Mouse (Mus musculus): Measurements from ENCODE around the gene Sh2d3c. TPM values are rescaled to one million over a fixed set of nuclear protein-coding genes. Genes with fewer than 3 reads are reported as not detected.
A peak's percentile ranks its signal among the peaks of the same experiment; 100 is the strongest.

Gene Sh2d3c
- total RNA-seq, 2 experiments from 2014 or later, result 33.0 to 37.3 TPM

DNA sequence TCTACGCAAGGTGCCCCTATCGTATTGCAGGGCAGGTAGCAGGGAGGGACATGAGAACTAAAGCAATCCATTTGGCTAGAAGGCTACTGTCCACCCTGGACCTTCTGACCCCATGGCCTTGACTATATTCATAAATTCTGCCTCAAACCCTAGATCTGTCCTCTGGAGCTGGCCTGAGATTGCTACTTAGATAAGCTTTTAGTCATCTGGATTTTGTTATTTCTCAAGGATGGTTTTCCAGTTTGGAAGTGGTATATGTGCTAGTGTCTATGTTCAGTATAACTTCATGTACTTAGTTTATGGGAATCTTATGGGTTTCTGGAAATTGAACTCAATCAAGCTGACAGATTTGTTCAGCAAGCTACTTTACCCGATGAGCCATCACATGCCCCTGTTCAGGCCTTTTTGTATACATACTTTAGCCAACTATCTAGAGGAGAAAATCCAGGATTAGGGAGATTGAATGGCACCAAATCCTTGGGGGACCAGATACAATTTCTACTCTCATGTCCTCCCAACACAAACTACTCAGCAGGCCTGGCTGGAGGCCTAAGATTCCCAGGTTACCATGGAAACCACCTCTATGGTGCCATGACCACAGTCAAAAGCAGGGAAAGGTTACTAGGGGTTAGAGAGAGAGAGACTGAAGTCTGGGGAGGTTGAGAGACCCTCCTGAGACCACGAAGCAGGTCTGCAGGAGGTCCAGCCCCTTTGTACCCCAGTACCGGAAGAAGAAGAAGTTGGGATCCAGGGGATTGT lies 48.7 kb downstream of the Sh2d3c start:
- no peak for DNase-seq (ENCODE audit: extremely low spot score in 1 of 2, low spot score in 2 of 2)
- intact Hi-C loops (cut with DNase I), result no loop called here

DNA sequence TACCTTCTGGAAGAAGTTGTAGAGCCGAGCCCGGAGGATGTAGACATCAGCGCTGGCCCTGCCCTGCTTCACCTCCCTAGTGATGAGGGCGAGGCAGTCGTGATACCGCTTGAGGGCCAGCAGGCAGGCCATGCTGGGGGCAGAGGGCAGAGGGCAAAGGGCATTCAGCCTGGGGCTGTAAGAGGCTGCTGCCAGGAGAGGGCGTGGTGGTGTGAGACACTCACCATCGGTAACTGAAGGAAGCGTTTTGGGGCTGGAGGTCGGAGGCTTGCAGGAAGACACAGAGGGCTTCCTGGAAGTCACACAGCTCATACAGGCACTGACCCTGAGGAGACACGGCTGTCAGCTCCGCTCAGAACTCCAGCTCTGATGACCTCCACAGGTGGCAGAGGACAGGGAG lies 51.0 kb downstream of the Sh2d3c start:
- no peak for DNase-seq (ENCODE audit: extremely low spot score in 1 of 2, low spot score in 2 of 2)
- intact Hi-C loops (cut with DNase I), result no loop called here

DNA sequence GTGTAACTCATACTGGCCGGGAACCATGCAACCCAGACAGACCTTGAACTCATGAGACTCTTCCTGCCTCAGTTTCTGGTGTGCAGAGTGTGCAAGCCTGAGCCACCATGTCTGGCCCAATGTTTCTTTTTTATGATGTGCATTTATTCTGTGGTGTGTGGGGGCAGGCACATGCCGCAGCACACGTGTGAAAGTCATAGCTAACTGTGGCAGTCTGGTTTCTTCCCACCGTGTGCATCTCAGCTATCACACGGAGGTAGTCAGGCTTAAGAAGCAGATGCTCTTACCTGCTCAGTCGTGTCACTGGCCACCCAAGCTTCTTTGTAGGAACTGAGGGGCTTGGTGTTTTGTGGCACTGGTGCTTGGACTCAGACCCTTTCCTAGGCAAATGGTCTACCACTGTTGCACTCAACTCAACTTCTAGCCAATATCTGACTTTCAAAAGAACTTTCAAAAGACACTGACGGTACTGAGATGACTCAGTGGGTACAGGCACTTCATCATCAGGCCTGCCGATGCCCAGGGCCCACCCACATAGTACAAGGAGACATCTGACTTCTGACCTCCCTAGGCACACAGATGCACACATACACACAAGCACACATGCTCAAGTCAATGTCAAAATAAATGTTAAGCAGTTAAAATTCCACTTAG lies 51.9 kb downstream of the Sh2d3c start:
- intact Hi-C loops (cut with DNase I), result no loop called here
- DNase-seq (ENCODE audit: extremely low spot score in 1 of 2, low spot score in 2 of 2), result no peak

DNA sequence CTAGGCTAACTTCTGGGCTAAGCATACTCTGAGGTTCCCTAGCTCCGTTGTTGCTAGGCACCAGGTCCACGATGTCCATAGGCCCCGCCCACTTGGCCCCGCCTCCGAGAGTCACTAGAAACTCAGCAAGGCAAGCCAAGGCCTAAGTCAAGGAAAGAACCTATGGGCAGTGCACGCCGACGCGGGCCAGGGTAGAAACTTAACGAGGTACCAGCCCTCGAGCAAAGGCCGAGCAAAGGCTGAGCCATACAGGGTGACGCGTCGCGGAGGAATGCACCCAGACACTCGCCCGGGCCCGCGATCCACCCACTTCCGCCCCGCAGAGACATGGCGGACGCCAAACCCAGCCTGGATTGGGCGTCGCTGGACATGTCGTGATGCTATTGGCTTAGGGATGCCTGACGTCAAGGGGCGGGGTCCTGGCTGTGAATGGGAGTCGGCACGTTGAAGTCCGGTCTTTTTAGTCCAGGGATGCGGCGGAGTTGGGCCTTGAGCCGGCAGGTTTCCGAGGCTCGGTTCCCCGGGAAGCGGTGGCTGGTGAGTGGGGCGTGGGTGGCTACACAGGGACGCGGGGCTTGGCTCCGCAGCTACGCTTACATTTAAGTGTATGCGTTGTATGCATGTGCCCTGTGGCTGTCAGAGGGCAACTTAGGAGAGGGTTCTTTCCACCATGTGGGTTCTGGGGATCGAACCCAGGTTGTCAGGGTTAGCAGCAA lies 54.7 kb downstream of the Sh2d3c start, which contains the start of the genes Ttc16 and Ptrh1:
Ttc16 (minus strand) TSS at position 275 of the 716 bp plus-strand sequence.
Ptrh1 (plus strand) TSS at position 428 of the 716 bp plus-strand sequence.
- DNase-seq (ENCODE audit: extremely low spot score in 1 of 2, low spot score in 2 of 2), result peak; percentile 96 to 99
- intact Hi-C loops (cut with DNase I), result no loop called here

DNA sequence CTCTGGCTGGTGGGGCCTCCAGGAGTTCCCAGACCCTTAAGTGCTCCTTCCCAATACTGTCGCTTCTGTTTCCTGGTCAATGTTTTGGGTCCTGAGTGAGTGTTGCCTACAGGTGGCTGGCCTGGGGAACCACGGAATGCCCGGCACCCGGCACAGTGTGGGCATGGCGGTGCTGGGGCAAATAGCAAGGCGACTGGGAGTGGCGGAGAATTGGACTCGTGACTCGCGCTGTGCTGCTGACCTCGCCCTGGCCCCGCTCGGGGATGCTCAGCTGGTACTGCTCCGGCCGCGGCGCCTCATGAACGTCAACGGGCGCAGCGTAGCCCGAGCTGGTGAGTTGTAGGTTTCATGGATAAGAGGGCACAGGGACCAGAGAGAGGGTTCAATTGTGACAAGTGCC lies 55.3 kb downstream of the Sh2d3c start:
- intact Hi-C loops (cut with DNase I), result no loop called here
- no peak for DNase-seq (ENCODE audit: extremely low spot score in 1 of 2, low spot score in 2 of 2)

DNA sequence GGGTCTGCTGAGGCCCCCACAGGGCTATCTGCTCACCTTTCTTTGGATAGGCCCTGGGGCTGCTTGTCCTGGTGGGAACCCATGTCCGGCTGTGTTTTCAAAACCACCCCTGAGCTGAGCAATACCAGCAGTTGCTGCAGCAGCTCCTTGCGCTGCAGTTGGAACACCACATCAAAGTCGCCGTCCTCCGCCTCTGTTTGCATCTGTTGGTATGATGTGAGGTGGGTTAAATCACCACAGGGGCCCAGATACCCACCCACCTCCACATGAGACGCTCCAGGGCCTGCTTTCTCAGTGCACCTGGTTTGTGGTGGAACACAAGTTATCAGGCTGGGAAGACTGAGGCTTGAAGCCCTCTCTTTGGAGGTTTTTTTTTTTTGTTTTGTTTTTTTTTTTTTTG lies 57.2 kb downstream of the Sh2d3c start:
- DNase-seq (ENCODE audit: extremely low spot score in 1 of 2, low spot score in 2 of 2), result no peak
- intact Hi-C loops (cut with DNase I), result loop anchor here (2.0 kb wide), 1 partner anchor 77 kb away; no protein-coding TSS in a partner anchor

DNA sequence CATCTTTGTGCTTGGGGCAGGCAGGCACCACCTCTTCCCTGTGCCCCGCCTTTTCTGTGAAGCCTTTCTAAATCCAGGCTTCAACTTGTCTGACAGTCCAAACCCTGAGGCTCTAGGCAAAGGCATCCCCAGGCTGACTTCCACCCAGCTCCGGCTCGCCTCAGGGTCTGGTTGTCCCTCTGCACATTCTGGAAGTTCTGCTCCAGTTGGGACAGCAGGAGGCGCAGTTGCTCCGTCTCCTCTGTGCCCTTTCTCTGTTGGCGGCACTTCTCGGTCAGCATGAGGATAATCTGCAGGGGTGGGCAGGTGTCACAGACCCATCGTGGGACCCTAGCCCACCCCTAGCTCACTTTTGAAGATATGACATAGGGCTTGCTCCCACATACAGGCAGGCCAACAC lies 58.3 kb downstream of the Sh2d3c start:
- intact Hi-C loops (cut with DNase I), result loop anchor here (2.0 kb wide), 1 partner anchor 76 kb away; no protein-coding TSS in a partner anchor
- peak in 1 of 2 experiments; percentile 79 for DNase-seq (ENCODE audit: extremely low spot score in 1 of 2, low spot score in 2 of 2)

DNA sequence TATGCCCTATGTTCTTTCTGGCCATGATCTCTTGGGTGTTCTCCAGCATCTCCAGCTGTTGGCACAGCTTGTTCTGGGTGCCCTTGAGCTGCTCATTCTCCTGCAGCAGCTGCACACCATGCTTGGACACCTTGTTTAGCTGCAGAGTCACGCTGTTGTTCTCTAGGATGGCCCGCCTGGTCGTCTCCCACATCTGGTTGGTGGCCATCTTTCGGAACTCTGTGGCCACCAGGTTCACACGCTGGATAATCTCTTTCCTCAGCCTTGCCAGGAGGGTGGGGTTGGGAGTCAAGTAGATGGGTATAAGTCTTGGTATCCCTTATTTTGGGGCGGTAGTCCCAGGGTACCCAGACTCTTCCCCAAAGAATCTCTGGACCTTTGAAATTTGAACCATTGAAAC lies 58.9 kb downstream of the Sh2d3c start:
- DNase-seq (ENCODE audit: extremely low spot score in 1 of 2, low spot score in 2 of 2), result no peak
- intact Hi-C loops (cut with DNase I), result loop anchor here (2.0 kb wide), 1 partner anchor 75 kb away; no protein-coding TSS in a partner anchor

DNA sequence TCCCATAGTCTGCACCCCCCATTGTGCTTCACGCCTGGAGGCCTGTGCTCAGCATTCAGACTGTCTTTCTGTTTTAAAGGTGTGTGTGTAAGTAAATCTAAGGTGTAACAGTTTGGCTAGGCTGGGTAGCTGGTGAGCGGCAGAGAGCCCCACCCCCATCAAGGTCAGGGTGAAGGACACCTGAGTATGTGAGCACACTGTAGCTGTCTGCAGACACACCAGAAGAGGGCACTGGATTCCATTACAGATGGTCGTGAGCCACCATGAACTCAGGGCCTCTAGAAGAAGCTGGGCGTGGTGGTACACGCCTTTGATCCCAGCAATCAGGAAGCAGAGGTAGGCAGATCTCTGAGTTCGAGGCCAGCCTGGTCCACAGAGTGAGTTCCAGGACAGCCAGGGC lies 60.9 kb downstream of the Sh2d3c start:
- DNase-seq (ENCODE audit: extremely low spot score in 1 of 2, low spot score in 2 of 2), result no peak
- intact Hi-C loops (cut with DNase I), result no loop called here

DNA sequence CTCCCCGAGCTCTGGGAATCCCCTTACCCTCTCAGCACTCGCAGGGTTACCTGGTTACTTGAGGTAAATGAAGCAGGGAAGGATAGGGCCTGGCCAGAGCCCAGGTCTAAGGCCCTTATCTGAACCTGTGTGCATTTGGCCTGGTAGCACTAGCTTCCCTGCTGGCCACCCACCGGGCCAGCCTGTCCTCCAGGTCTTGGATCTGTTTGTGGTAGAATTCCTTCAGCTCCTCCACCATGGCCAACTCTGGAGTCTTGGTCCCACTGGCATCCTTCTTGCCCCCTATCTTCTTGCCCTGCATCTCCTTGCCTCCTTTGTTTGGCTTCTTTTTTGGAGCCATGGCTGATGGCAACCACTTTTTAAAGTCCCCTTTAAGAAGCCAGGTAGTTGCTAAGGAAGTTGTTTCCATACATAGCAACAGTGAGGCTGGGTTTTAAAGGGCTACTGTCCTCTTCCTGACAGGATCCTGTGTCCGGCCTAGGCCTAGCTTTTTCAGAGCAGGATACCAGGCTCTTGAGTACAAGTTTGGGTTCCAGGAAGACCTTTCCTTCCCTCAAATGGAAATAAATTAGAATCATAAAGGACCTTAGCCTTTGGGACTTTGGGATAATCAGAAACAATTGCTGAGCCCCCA lies 63.3 kb downstream of the Sh2d3c start, which contains the start of gene Cfap157:
Cfap157 (minus strand) TSS at position 381 of the 634 bp plus-strand sequence.
- intact Hi-C loops (cut with DNase I), result no loop called here
- no peak for DNase-seq (ENCODE audit: extremely low spot score in 1 of 2, low spot score in 2 of 2)

DNA sequence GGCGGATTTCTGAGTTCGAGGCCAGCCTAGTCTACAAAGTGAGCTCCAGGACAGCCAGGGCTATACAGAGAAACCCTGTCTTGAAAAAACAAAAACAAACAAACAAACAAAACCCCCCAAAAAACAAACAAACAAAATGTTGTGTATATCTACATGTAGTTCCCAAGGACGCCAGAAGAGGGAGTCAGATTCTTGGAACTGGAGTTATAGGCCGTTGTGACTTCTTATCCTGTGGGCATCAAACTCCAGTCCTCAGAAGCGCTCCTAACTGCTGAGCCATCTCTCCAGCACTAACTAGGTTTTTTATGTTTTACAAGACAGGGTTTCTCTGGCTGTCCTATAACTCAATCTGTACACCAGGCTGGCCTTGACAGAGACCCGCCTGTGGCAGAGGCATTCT lies 66.3 kb downstream of the Sh2d3c start:
- intact Hi-C loops (cut with DNase I), result no loop called here
- no peak for DNase-seq (ENCODE audit: extremely low spot score in 1 of 2, low spot score in 2 of 2)

DNA sequence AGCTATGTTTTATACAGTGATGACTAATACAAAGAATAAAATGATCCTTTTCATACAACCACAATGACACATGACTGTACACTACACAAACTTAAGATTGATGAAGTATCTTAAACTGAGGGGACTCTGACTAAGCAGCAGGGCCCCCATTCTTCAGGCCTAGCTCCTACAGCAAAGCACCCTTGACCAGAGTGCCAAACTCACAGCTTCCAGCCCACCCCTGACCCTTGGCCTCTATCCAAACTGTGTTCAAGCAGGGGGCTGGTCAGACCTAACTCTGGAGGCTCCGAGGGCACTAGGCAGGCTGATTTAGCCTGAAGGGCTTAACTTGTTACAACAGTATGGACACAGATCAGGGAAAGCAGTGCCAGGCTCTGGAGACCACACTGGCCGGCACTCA lies 67.7 kb downstream of the Sh2d3c start:
- intact Hi-C loops (cut with DNase I), result no loop called here
- no peak for DNase-seq (ENCODE audit: extremely low spot score in 1 of 2, low spot score in 2 of 2)

DNA sequence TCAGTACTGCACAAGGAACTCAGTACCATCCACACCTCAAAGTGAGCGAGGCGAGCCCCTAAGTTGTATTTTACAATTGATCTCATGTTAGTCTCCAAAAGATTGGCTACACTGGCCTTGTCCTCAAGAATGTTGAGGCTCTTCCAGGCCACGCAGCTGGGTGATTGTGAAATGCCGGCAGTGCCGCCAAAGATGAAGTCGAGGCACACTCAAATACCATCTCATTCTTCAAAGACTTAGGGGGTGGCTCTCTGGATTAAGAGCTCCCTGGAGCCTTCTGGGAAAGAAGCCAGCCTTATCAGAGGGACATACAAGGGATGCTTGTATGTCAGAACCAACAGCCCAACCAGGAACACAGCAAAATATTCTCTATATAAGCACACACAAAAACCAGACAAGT lies 70.4 kb downstream of the Sh2d3c start:
- no peak for DNase-seq (ENCODE audit: extremely low spot score in 1 of 2, low spot score in 2 of 2)
- intact Hi-C loops (cut with DNase I), result no loop called here

DNA sequence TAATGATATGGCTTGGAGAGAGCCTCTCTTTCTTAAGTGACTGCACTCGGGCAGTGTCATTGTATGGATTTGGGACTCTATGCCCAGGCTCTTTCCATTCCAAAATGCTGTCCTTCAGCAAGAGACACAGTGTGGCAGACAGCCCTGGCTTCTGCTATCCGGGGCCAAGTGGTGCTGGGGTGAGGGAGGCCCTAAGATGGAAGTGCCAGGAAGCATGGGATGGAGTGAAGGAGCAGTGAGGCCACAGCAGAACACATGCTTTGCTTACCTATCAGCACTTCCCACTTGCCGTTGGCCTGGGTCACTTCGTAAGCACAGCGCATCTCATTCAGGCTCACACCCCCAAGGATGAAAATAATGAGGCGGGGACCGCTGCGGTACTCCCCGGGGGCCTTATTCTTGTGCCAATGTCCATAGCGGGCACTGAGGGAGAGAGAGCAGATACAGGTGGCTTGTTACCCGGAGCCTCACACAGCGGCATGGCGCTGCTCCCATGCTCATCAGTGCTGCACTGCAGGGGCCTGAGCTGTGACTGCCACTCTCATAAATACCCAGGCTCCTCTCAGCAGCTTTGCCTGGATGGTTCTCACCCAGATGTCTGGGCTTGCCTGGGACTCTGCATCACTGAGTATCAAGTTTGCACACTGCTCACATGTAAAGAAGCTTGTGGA lies 75.0 kb downstream of the Sh2d3c start:
- intact Hi-C loops (cut with DNase I), result no loop called here
- no peak for DNase-seq (ENCODE audit: extremely low spot score in 1 of 2, low spot score in 2 of 2)

DNA sequence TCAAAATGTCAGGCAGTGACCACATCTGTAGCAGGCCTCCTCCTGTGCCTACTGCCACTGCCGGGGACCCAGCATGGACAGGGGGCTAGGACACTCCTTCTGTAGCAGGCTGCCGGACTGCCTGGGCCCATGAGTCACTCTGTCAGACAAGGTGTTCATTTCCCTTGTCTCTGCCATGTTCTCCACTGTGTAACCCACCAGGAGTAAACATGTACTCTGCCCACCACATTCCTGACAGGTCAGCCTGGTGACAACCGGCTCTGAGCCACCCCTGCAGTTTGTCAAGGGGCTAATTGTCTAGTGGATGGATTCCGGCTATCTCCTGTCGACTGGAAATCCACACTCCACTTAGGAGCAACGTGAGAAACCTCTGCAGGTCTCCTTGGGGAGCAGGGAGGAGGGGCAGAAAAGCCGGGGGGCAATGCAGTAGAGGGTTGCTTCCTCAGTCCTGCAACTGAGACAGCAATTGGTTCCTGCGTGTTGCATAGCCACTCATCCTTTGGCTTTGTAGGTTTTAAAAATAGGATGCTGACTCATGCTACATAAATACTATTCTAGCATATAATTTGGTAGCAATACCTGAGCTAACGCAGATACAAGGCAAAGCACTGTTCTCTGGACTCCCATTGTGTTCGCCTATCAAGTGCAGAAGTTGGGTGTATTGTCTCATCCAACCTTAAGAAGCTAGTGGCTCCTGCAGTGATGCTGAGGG lies 77.6 kb downstream of the Sh2d3c start:
- intact Hi-C loops (cut with DNase I), result no loop called here
- no peak for DNase-seq (ENCODE audit: extremely low spot score in 1 of 2, low spot score in 2 of 2)
